Mouse (Mus musculus): Measurements from ENCODE around the gene Aff3.

Gene Aff3

GRCm38 (mm10) chr1:38657606-38658005 is 7.1 kb downstream of the Aff3 start:
- no peak for DNase-seq

- no peak for DNase-seq
Observed at GRCm38 (mm10) chr1:38654981-38655540, 9.7 kb downstream of the Aff3 start.

GRCm38 (mm10) chr1:38650031-38650430 is 14.7 kb downstream of the Aff3 start:
- DNase-seq = no peak

GRCm38 (mm10) chr1:38649174-38649573 is 15.6 kb downstream of the Aff3 start:
- no peak for DNase-seq

- DNase-seq = no peak
Observed at GRCm38 (mm10) chr1:38642288-38642687, 22.5 kb downstream of the Aff3 start.

- DNase-seq = no peak
Observed at GRCm38 (mm10) chr1:38639669-38640068, 25.1 kb downstream of the Aff3 start.

GRCm38 (mm10) chr1:38635596-38635995 is 29.2 kb downstream of the Aff3 start:
- DNase-seq = no peak

- DNase-seq = no peak
Observed at GRCm38 (mm10) chr1:38634081-38634480, 30.7 kb downstream of the Aff3 start.

GRCm38 (mm10) chr1:38632461-38633180 is 32.1 kb downstream of the Aff3 start:
- DNase-seq = no peak

GRCm38 (mm10) chr1:38631501-38632279 is 33.1 kb downstream of the Aff3 start:
- DNase-seq = peak; percentile 27

- DNase-seq = no peak
Observed at GRCm38 (mm10) chr1:38628901-38629585, 35.7 kb downstream of the Aff3 start.

- peak; percentile 47 for DNase-seq
Observed at GRCm38 (mm10) chr1:38628426-38628825, 36.3 kb downstream of the Aff3 start.

GRCm38 (mm10) chr1:38627683-38628361 is 36.9 kb downstream of the Aff3 start:
- no peak for DNase-seq

- DNase-seq = peak; percentile 84
Observed at GRCm38 (mm10) chr1:38626739-38627661, 37.8 kb downstream of the Aff3 start.

- no peak for DNase-seq
Observed at GRCm38 (mm10) chr1:38626388-38626738, 38.4 kb downstream of the Aff3 start.

- no peak for DNase-seq
Observed at GRCm38 (mm10) chr1:38621840-38622239, 42.9 kb downstream of the Aff3 start.

- DNase-seq = no peak
Observed at GRCm38 (mm10) chr1:38620401-38620800, 44.4 kb downstream of the Aff3 start.

- peak; percentile 67 for DNase-seq
Observed at GRCm38 (mm10) chr1:38606741-38607140, 58.0 kb downstream of the Aff3 start.

- DNase-seq = no peak
Observed at GRCm38 (mm10) chr1:38605426-38605825, 59.3 kb downstream of the Aff3 start.

- DNase-seq = no peak
Observed at GRCm38 (mm10) chr1:38604611-38605010, 60.1 kb downstream of the Aff3 start.

- no peak for DNase-seq
Observed at GRCm38 (mm10) chr1:38601802-38602508, 62.8 kb downstream of the Aff3 start.
